Mouse (Mus musculus): ENCODE data around the gene Olfr979. TPM values are rescaled to one million over a fixed set of nuclear protein-coding genes. Genes with fewer than 3 reads are reported as not detected.

Olfr979 gene
- total and polyA plus RNA-seq, 3 experiments, result not detected

DNA sequence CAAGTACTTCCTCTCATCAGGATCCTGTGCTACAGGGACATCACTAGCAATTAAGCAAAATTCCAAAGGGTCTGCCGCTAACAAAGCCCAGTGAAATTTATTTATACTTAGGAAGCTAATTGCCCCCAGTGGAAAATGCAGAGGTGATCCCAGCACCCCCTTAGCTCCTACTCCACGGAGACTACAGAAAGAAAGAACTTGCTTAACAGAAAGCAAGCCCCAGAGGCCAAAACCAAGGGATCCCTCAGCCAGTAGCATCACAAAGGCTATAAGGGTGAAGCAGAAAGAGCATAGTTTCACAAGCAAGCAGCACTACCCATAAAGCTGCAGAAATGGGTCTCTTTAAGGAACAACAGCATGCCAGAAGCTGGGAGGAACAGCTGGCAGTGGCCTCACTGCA is 17.9 kb upstream of the Olfr979 start, which contains the start of gene Olfr981:
Gene Olfr981, plus strand, starts transcription at position 301 of the 400 bp plus-strand sequence.
- Histone ChIP-seq H3K9ac (ENCODE audit: control insufficient read depth, low read depth, low read length, poor library complexity, severe bottlenecking) (no peak within 1 kb of the TSS), H3K79me2 (ENCODE audit: control insufficient read depth, insufficient read depth, low read length, poor library complexity) (no peaks in the 10 kb centered on the region), H3K4me3 (ENCODE audit: control insufficient read depth in 1 of 2, insufficient read depth in 1 of 2, low read depth in 2 of 2, low read length in 2 of 2) (no peak within 1 kb of the TSS), H3K27me3 (ENCODE audit: control insufficient read depth in 1 of 2, insufficient read depth in 2 of 2, low read length in 2 of 2) (no peaks in the 10 kb centered on the region), H3K27ac (ENCODE audit: control insufficient read depth, low read depth, low read length) (no peak within 1 kb of the TSS), H3K36me3 (ENCODE audit: control insufficient read depth in 1 of 2, insufficient read depth in 2 of 2, low read length in 2 of 2) (no peaks in the 10 kb centered on the region), H3K4me1 (ENCODE audit: control insufficient read depth in 1 of 2, insufficient read depth in 2 of 2, low read length in 2 of 2) (no peaks in the 10 kb centered on the region), H3K9me3 (replicated peaks; ENCODE audit: insufficient read depth, low read length) (no peaks in the 10 kb centered on the region)
- TF ChIP-seq TBP (IDR thresholded peaks at IDR 0.05; ENCODE audit: low read depth, low read length) (no peak), BHLHE40 (IDR thresholded peaks at IDR 0.05; ENCODE audit: borderline replicate concordance, low read depth, low read length) (no peak), MYB (IDR thresholded peaks at IDR 0.05; ENCODE audit: low read depth, low read length) (no peak), GATA1 (IDR thresholded peaks at IDR 0.05; ENCODE audit: low read depth, low read length) (no peak), ETS1 (IDR thresholded peaks at IDR 0.05; ENCODE audit: low read depth, low read length) (no peak), KAT2A (conservative IDR thresholded peaks at IDR 0.05; ENCODE audit: low read depth, low read length) (no peak), NRF1 (IDR thresholded peaks at IDR 0.05; ENCODE audit: insufficient read depth, low read depth, low read length, poor library complexity, severe bottlenecking) (no peak), ZMIZ1 (IDR thresholded peaks at IDR 0.05; ENCODE audit: low read depth, low read length) (no peak), MYC (IDR thresholded peaks at IDR 0.05; ENCODE audit: low read depth, low read length) (no peak), NELFE (IDR thresholded peaks at IDR 0.05; ENCODE audit: low read depth, low read length) (no peak), RAD21 (IDR thresholded peaks at IDR 0.05; ENCODE audit: low read depth, low read length) (no peak)
- no peak for DNase-seq (ENCODE audit: low read depth, low spot score)

DNA sequence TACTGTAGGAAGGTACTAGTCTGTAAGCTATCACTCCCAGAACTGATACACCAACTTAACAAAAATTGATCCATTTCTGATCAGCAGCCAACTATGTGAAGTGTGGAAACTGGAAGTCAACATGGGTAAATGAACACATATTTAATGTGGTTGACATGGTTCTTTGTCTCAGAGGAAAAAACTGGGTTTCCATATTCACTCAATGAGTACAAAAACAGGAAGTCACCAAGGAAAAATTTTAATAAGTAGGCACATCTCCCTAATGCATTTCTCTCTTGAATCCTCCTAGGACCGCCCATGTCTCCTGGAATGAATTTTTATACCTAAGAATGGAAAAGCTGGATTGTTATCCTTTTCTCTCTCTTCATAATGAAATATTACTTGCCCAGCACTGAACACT is 6.2 kb upstream of the Olfr979 start, which contains the start of gene Olfr980:
Gene Olfr980, minus strand, starts transcription at position 101 of the 400 bp plus-strand sequence.
- Histone ChIP-seq H3K4me1 (ENCODE audit: control insufficient read depth in 1 of 2, insufficient read depth in 2 of 2, low read length in 2 of 2) (no peaks in the 10 kb centered on the region), H3K27ac (ENCODE audit: control insufficient read depth, low read depth, low read length) (no peak within 1 kb of the TSS), H3K9me3 (replicated peaks; ENCODE audit: insufficient read depth, low read length) (no peaks in the 10 kb centered on the region), H3K79me2 (ENCODE audit: control insufficient read depth, insufficient read depth, low read length, poor library complexity) (no peaks in the 10 kb centered on the region), H3K27me3 (ENCODE audit: control insufficient read depth in 1 of 2, insufficient read depth in 2 of 2, low read length in 2 of 2) (no peaks in the 10 kb centered on the region), H3K9ac (ENCODE audit: control insufficient read depth, low read depth, low read length, poor library complexity, severe bottlenecking) (no peak within 1 kb of the TSS), H3K36me3 (ENCODE audit: control insufficient read depth in 1 of 2, insufficient read depth in 2 of 2, low read length in 2 of 2) (no peaks in the 10 kb centered on the region), H3K4me3 (ENCODE audit: control insufficient read depth in 1 of 2, insufficient read depth in 1 of 2, low read depth in 2 of 2, low read length in 2 of 2) (no peak within 1 kb of the TSS)
- no peak for TF ChIP-seq USF1 (IDR thresholded peaks at IDR 0.05; ENCODE audit: low read depth, low read length)
- no peak for TF ChIP-seq ELF1 (IDR thresholded peaks at IDR 0.05; ENCODE audit: low read depth, low read length)
- TF ChIP-seq TCF12 (IDR thresholded peaks at IDR 0.05; ENCODE audit: low read depth, low read length), result no peak
- DNase-seq (ENCODE audit: low read depth, low spot score), result no peak

DNA sequence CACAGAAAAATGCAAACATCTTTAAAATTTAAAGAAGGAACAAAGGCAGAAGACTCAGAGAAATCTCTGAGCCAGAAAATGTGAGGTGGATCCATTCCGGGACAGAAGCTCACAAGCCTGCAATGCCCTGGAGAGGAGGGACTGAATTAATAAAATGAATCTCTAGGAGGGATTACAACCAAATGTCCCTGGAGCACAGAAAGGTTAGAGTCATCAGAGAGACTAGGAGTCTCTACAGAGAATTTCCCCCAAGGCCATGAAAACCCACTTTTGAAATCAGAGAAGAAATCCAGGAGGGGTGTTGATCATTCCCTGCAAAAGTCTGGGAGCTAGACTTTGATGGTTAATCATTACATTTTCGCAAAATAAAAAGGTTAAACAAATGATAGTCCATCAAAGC is 11.5 kb downstream of the Olfr979 start, which contains the start of gene Olfr978:
Gene Olfr978, plus strand, starts transcription at position 301 of the 400 bp plus-strand sequence.
- TF ChIP-seq USF2 (IDR thresholded peaks at IDR 0.05; ENCODE audit: borderline replicate concordance in 1 of 2, insufficient read depth in 1 of 2, low read depth in 1 of 2, low read length in 2 of 2) (no peak), TAL1 (IDR thresholded peaks at IDR 0.05; ENCODE audit: low read length) (no peak), EP300 (IDR thresholded peaks at IDR 0.05; ENCODE audit: low read depth in 1 of 2, low read length in 2 of 2) (no peak), GABPA (IDR thresholded peaks at IDR 0.05; ENCODE audit: low read depth, low read length) (no peak), NRF1 (IDR thresholded peaks at IDR 0.05; ENCODE audit: insufficient read depth, low read depth, low read length, poor library complexity, severe bottlenecking) (no peak), CTCF (IDR thresholded peaks at IDR 0.05 in 2 of 3, conservative IDR thresholded peaks at IDR 0.05 in 1 of 3; ENCODE audit: control insufficient read depth in 1 of 3, insufficient read depth in 1 of 3, low read depth in 2 of 3, low read length in 3 of 3, poor library complexity in 1 of 3, severe bottlenecking in 1 of 3) (no peak), POLR2AphosphoS5 (IDR thresholded peaks at IDR 0.05; ENCODE audit: borderline replicate concordance, low read depth, low read length) (no peak), ZC3H11A (IDR thresholded peaks at IDR 0.05; ENCODE audit: low read depth, low read length) (no peak), KAT2A (conservative IDR thresholded peaks at IDR 0.05; ENCODE audit: low read depth, low read length) (no peak), MEF2A (IDR thresholded peaks at IDR 0.05; ENCODE audit: extremely low read depth, insufficient replicate concordance, low read depth, low read length, poor library complexity, severe bottlenecking) (no peak), RCOR1 (IDR thresholded peaks at IDR 0.05; ENCODE audit: low read depth, low read length) (no peak), POLR2AphosphoS2 (IDR thresholded peaks at IDR 0.05; ENCODE audit: low read length) (no peak), BHLHE40 (IDR thresholded peaks at IDR 0.05; ENCODE audit: borderline replicate concordance, low read depth, low read length) (no peak), HCFC1 (IDR thresholded peaks at IDR 0.05; ENCODE audit: low read depth, low read length) (no peak)

More for the DNA sequence above, 11.5 kb downstream of the Olfr979 start, which contains the start of gene Olfr978:
- Histone ChIP-seq H3K79me2 (ENCODE audit: control insufficient read depth, insufficient read depth, low read length, poor library complexity) (no peaks in the 10 kb centered on the region), H3K9ac (ENCODE audit: control insufficient read depth, low read depth, low read length, poor library complexity, severe bottlenecking) (no peak within 1 kb of the TSS), H3K4me3 (ENCODE audit: control insufficient read depth in 1 of 2, insufficient read depth in 1 of 2, low read depth in 2 of 2, low read length in 2 of 2) (no peak within 1 kb of the TSS), H3K27me3 (ENCODE audit: control insufficient read depth in 1 of 2, insufficient read depth in 2 of 2, low read length in 2 of 2) (no peaks in the 10 kb centered on the region), H3K4me1 (ENCODE audit: control insufficient read depth in 1 of 2, insufficient read depth in 2 of 2, low read length in 2 of 2) (no peaks in the 10 kb centered on the region), H3K36me3 (ENCODE audit: control insufficient read depth in 1 of 2, insufficient read depth in 2 of 2, low read length in 2 of 2) (no peaks in the 10 kb centered on the region), H3K9me3 (replicated peaks; ENCODE audit: insufficient read depth, low read length) (no peaks in the 10 kb centered on the region), H3K27ac (ENCODE audit: control insufficient read depth, low read depth, low read length) (no peak within 1 kb of the TSS)
- DNase-seq (ENCODE audit: low read depth, low spot score), result no peak

Measured in MEL (cell line).